Mouse (Mus musculus): ENCODE results near the gene Klhdc10. TPM values are rescaled to one million over a fixed set of nuclear protein-coding genes. Genes with fewer than 3 reads are reported as not detected.
A peak's percentile ranks its signal among the peaks of the same experiment; 100 is the strongest.

Gene Klhdc10
- polyA plus RNA-seq, 1 experiment from 2014 or later, result 10.0 TPM

DNA sequence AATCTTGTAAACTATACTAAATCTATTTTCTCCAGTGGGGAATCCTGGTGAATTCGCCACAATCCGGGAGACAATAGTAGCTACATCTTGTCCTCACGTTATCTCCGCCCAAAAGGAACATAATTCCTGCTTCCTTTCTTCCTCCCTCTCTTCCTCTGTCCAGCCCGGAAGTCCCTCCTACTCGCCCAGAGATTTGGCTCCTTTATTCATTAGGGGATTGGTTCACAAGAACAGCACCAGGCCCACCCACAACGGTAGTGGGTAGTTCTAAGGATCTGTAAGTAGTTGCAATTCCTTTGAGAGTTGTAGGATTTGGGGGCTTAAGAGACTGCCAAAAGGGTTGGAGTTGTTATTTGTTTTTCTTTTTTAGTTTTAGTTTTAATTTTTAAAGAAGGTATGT, 15.1 kb downstream of the Klhdc10 start:
- Histone ChIP-seq H3K27me3 (replicated peaks; ENCODE audit: control insufficient read depth, insufficient read depth, low read length) (no peaks in the 10 kb centered on the region), H3K36me3 (ENCODE audit: control insufficient read depth, insufficient read depth, low read length) (no peaks in the 10 kb centered on the region), H3K4me2 (ENCODE audit: low read depth, low read length) (no peak overlapping the region), H3K4me3 (ENCODE audit: low read length) (no peak overlapping the region), H3K9ac (ENCODE audit: low read depth, low read length) (no peak overlapping the region), H3K27ac (ENCODE audit: low read length) (no peak overlapping the region), H3K4me1 (ENCODE audit: control insufficient read depth, insufficient read depth, low read length) (no peaks in the 10 kb centered on the region), H3K9me3 (ENCODE audit: control insufficient read depth, low read length) (no peaks in the 10 kb centered on the region)
- ATAC-seq, result no peak
- WGBS, result 90% methylated on average over 7 of the region's 7 CpGs

- Histone ChIP-seq H3K27me3 (replicated peaks; ENCODE audit: control insufficient read depth, insufficient read depth, low read length) (no peaks in the 10 kb centered on the region), H3K27ac (ENCODE audit: low read length) (peak overlapping the region; percentile 51)
These were observed 31.0 kb downstream of the Klhdc10 start for GRCm38 (mm10) chr6:30432461-30433192.

GRCm38 (mm10) chr6:30436476-30436875, 34.8 kb downstream of the Klhdc10 start:
- no peak overlapping the region for H3K4me2 ChIP-seq (ENCODE audit: low read depth, low read length)
- no peaks in the 10 kb centered on the region for H3K9me3 ChIP-seq (ENCODE audit: control insufficient read depth, low read length)
- ATAC-seq, result no peak
- no peaks in the 10 kb centered on the region; the same call in 1 of the 2 replicates for H3K36me3 ChIP-seq (ENCODE audit: control insufficient read depth, insufficient read depth, low read length)
- H3K27me3 ChIP-seq (replicated peaks; ENCODE audit: control insufficient read depth, insufficient read depth, low read length), result no peaks in the 10 kb centered on the region
- WGBS, result 86% methylated on average over 3 of the region's 3 CpGs
- no peak overlapping the region for H3K27ac ChIP-seq (ENCODE audit: low read length)
- H3K4me1 ChIP-seq (ENCODE audit: control insufficient read depth, insufficient read depth, low read length), result peaks cover 9% of the 10 kb centered on the region; the same call in 1 of the 2 replicates
- no peak overlapping the region for H3K4me3 ChIP-seq (ENCODE audit: low read length)
- H3K9ac ChIP-seq (ENCODE audit: low read depth, low read length), result no peak overlapping the region

More at GRCm38 (mm10) chr6:30432461-30433192, 31.0 kb downstream of the Klhdc10 start:
- Histone ChIP-seq H3K9me3 (ENCODE audit: control insufficient read depth, low read length) (no peaks in the 10 kb centered on the region), H3K9ac (ENCODE audit: low read depth, low read length) (no peak overlapping the region), H3K4me1 (ENCODE audit: control insufficient read depth, insufficient read depth, low read length) (peaks cover 9% of the 10 kb centered on the region; the same call in 1 of the 2 replicates), H3K4me3 (ENCODE audit: low read length) (no peak overlapping the region), H3K4me2 (ENCODE audit: low read depth, low read length) (no peak overlapping the region), H3K36me3 (ENCODE audit: control insufficient read depth, insufficient read depth, low read length) (no peaks in the 10 kb centered on the region)
- 45% methylated on average over 3 of the region's 3 CpGs for WGBS
- ATAC-seq, result 0 out of 2 replicates have a peak, but pooled peaks have one; percentile 11

GRCm38 (mm10) chr6:30437054-30437453, 35.4 kb downstream of the Klhdc10 start:
- Histone ChIP-seq H3K27ac (ENCODE audit: low read length) (no peak overlapping the region), H3K4me2 (ENCODE audit: low read depth, low read length) (no peak overlapping the region), H3K36me3 (ENCODE audit: control insufficient read depth, insufficient read depth, low read length) (no peaks in the 10 kb centered on the region; the same call in 1 of the 2 replicates), H3K27me3 (replicated peaks; ENCODE audit: control insufficient read depth, insufficient read depth, low read length) (no peaks in the 10 kb centered on the region), H3K4me1 (ENCODE audit: control insufficient read depth, insufficient read depth, low read length) (peaks cover 9% of the 10 kb centered on the region; the same call in 1 of the 2 replicates), H3K9ac (ENCODE audit: low read depth, low read length) (no peak overlapping the region), H3K9me3 (ENCODE audit: control insufficient read depth, low read length) (no peaks in the 10 kb centered on the region), H3K4me3 (ENCODE audit: low read length) (no peak overlapping the region)
- WGBS, result 29% methylated on average over 3 of the region's 3 CpGs
- peak; percentile 53; the same call in 1 of the 2 replicates for ATAC-seq

DNA sequence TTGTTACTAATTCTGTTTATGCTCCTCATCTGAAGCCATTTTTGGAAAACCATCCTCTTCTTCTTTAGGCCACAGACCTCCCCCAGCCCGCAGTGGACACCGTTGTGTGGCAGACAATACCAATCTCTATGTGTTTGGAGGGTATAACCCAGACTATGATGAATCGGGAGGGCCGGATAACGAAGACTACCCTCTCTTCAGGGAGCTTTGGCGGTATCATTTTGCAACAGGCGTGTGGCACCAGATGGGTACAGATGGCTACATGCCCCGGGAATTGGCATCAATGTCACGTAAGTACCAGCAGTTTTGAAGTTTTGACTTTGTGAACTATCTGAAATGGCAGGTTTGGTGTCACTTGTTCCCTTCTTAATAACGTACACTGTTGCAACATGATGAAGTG, 37.9 kb downstream of the Klhdc10 start:
- H3K4me3 ChIP-seq (ENCODE audit: low read length), result no peak overlapping the region
- H3K9me3 ChIP-seq (ENCODE audit: control insufficient read depth, low read length), result no peaks in the 10 kb centered on the region
- H3K36me3 ChIP-seq (ENCODE audit: control insufficient read depth, insufficient read depth, low read length), result no peaks in the 10 kb centered on the region; the same call in 1 of the 2 replicates
- no peaks in the 10 kb centered on the region for H3K27me3 ChIP-seq (replicated peaks; ENCODE audit: control insufficient read depth, insufficient read depth, low read length)
- peaks cover 9% of the 10 kb centered on the region; the same call in 1 of the 2 replicates for H3K4me1 ChIP-seq (ENCODE audit: control insufficient read depth, insufficient read depth, low read length)
- H3K4me2 ChIP-seq (ENCODE audit: low read depth, low read length), result no peak overlapping the region
- 94% methylated on average over 10 of the region's 10 CpGs for WGBS
- ATAC-seq, result no peak
- H3K27ac ChIP-seq (ENCODE audit: low read length), result no peak overlapping the region
- H3K9ac ChIP-seq (ENCODE audit: low read depth, low read length), result no peak overlapping the region

DNA sequence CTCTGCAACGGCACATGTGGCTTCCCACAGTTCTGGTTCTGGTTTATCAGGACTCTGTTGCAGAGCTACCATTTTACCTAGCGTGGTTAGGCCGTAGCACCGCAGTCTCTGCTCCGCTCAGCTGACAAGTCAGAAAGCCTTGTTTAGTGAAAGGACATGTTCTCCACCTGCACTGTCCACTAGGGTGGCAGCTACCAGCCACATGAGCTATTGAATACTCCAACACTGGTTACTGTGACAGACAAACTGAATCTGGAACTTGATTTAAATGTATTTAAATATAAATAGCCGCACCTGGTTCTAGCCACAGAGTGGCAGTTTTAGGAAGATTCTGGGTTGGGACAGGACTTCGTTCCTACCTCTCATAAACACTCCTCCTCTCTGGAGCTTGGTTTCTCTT, 55.3 kb downstream of the Klhdc10 start:
- ATAC-seq, result no peak
- WGBS, result 89% methylated on average over 7 of the region's 7 CpGs

DNA sequence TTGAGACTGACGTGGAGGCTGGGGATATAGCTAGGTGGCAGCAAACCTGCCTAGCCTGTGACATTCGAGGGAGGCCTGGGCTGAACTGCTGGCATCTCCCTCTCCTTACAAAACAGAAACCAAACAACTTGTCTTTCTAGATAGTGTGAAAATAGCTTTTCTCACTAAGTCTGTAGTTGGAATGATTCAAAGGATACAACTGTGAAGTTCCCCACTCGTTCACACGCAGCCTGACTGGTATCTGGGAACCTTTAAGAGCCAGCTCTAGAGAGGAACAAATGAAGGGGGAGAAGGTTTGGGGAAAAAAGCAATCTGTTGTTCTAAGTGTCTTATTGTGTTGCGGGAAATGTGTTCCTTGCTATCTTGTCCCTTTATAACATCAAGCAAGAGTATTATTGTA, 57.0 kb downstream of the Klhdc10 start:
- H3K27ac ChIP-seq (ENCODE audit: low read length), result no peak overlapping the region
- peaks cover 31% of the 10 kb centered on the region for H3K4me1 ChIP-seq (ENCODE audit: control insufficient read depth, insufficient read depth, low read length)
- H3K4me2 ChIP-seq (ENCODE audit: low read depth, low read length), result no peak overlapping the region
- no peaks in the 10 kb centered on the region for H3K27me3 ChIP-seq (replicated peaks; ENCODE audit: control insufficient read depth, insufficient read depth, low read length)
- WGBS, result 82% methylated on average over 5 of the region's 5 CpGs
- H3K9ac ChIP-seq (ENCODE audit: low read depth, low read length), result no peak overlapping the region
- ATAC-seq, result no peak
- H3K36me3 ChIP-seq (ENCODE audit: control insufficient read depth, insufficient read depth, low read length), result peaks cover 7% of the 10 kb centered on the region; the same call in 1 of the 2 replicates
- H3K4me3 ChIP-seq (ENCODE audit: low read length), result no peak overlapping the region
- no peaks in the 10 kb centered on the region for H3K9me3 ChIP-seq (ENCODE audit: control insufficient read depth, low read length)

More for the DNA sequence above, 55.3 kb downstream of the Klhdc10 start:
- no peak overlapping the region for H3K4me2 ChIP-seq (ENCODE audit: low read depth, low read length)
- no peak overlapping the region for H3K9ac ChIP-seq (ENCODE audit: low read depth, low read length)
- no peaks in the 10 kb centered on the region for H3K27me3 ChIP-seq (replicated peaks; ENCODE audit: control insufficient read depth, insufficient read depth, low read length)
- H3K36me3 ChIP-seq (ENCODE audit: control insufficient read depth, insufficient read depth, low read length), result peaks cover 7% of the 10 kb centered on the region; the same call in 1 of the 2 replicates
- no peaks in the 10 kb centered on the region for H3K9me3 ChIP-seq (ENCODE audit: control insufficient read depth, low read length)
- H3K4me3 ChIP-seq (ENCODE audit: low read length), result no peak overlapping the region
- no peak overlapping the region for H3K27ac ChIP-seq (ENCODE audit: low read length)
- H3K4me1 ChIP-seq (ENCODE audit: control insufficient read depth, insufficient read depth, low read length), result peaks cover 19% of the 10 kb centered on the region

DNA sequence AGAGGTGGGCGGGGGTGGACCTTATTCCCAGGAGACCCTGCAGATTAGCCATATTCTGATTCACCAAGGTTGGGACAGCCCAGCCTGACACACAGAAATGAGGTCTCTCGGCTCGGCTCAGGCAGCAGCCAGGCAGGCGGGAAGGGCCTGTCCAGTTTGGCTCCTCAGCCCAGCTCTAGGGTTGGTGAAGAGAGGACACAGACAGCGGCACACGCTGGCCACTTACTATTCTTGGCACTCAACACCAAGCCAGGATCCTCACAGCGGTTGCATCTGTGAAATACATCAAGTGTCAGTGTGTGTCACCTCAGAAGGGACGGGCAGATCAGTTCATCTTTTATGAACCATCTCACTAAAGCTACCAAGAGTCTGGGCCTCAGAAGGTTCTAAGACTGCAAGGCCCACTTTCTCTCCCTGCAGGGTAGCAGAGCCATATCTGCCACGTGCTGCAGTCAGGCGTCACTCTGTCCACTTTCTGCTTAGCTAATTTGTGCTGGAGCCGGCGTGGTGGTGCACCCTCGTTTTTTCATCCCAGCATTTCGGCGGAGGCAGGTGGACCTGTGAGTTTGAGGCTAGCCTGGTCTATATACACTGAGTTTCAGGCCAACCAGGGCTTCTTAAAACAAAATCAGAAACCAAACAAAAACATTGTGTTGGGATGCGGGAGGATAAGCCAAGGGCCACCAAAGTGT, 57.5 kb downstream of the Klhdc10 start:
- 72% methylated on average over 16 of the region's 16 CpGs for WGBS
- Histone ChIP-seq H3K4me2 (ENCODE audit: low read depth, low read length) (peak overlapping the region; percentile 90), H3K9ac (ENCODE audit: low read depth, low read length) (peak overlapping the region; percentile 79), H3K4me3 (ENCODE audit: low read length) (peak overlapping the region; percentile 55), H3K36me3 (ENCODE audit: control insufficient read depth, insufficient read depth, low read length) (peaks cover 7% of the 10 kb centered on the region; the same call in 1 of the 2 replicates), H3K4me1 (ENCODE audit: control insufficient read depth, insufficient read depth, low read length) (peaks cover 31% of the 10 kb centered on the region), H3K9me3 (ENCODE audit: control insufficient read depth, low read length) (no peaks in the 10 kb centered on the region), H3K27ac (ENCODE audit: low read length) (peak overlapping the region; percentile 71), H3K27me3 (replicated peaks; ENCODE audit: control insufficient read depth, insufficient read depth, low read length) (no peaks in the 10 kb centered on the region)
- ATAC-seq, result no peak

All from intestine, embryonic 16.5 days (tissue).